Mouse (Mus musculus): ENCODE results near the gene Slc6a12. TPM values are rescaled to one million over a fixed set of nuclear protein-coding genes. Genes with fewer than 3 reads are reported as not detected.
"Not testable (repeated sequence)": the region's sequence is repeated elsewhere in the genome, so short reads cannot be mapped to it uniquely, and the experiment has no call there.

Slc6a12 gene
- polyA plus RNA-seq, 1 experiment = 6.5 TPM

GRCm38 (mm10) chr6:121363061-121363460, 20.2 kb downstream of the Slc6a12 start:
- H3K36me3 ChIP-seq (ENCODE audit: control insufficient read depth, insufficient read depth, low read length) = no peaks in the 10 kb centered on the region

GRCm38 (mm10) chr6:121363956-121364355, 21.1 kb downstream of the Slc6a12 start:
- no peak overlapping the region for H3K27ac ChIP-seq (ENCODE audit: insufficient read depth, low read depth, low read length)
- no peak for TF ChIP-seq POLR2A (IDR thresholded peaks at IDR 0.05; ENCODE audit: low read depth, low read length)
- TF ChIP-seq CTCF (conservative IDR thresholded peaks at IDR 0.05; ENCODE audit: insufficient read depth, insufficient read length, low read depth, low read length) = no peak
- H3K36me3 ChIP-seq (ENCODE audit: control insufficient read depth, insufficient read depth, low read length) = no peaks in the 10 kb centered on the region
- no peaks in the 10 kb centered on the region for H3K4me1 ChIP-seq (ENCODE audit: control insufficient read depth, insufficient read depth, low read length)
- 44% methylated on average over 4 of the region's 4 CpGs for WGBS
- no peaks in the 10 kb centered on the region for H3K27me3 ChIP-seq (replicated peaks; ENCODE audit: control insufficient read depth, insufficient read depth, low read length)
- no peak overlapping the region for H3K4me3 ChIP-seq (ENCODE audit: insufficient read depth, low read depth, low read length)
- DNase-seq = peak; percentile 85

More at GRCm38 (mm10) chr6:121363061-121363460, 20.2 kb downstream of the Slc6a12 start:
- no peak overlapping the region for H3K4me3 ChIP-seq (ENCODE audit: insufficient read depth, low read depth, low read length)
- H3K27ac ChIP-seq (ENCODE audit: insufficient read depth, low read depth, low read length) = no peak overlapping the region
- 70% methylated on average over 6 of the region's 6 CpGs for WGBS
- no peak for TF ChIP-seq POLR2A (IDR thresholded peaks at IDR 0.05; ENCODE audit: low read depth, low read length)
- TF ChIP-seq CTCF (conservative IDR thresholded peaks at IDR 0.05; ENCODE audit: insufficient read depth, insufficient read length, low read depth, low read length) = no peak
- no peaks in the 10 kb centered on the region for H3K4me1 ChIP-seq (ENCODE audit: control insufficient read depth, insufficient read depth, low read length)
- H3K27me3 ChIP-seq (replicated peaks; ENCODE audit: control insufficient read depth, insufficient read depth, low read length) = no peaks in the 10 kb centered on the region
- no peak for DNase-seq

GRCm38 (mm10) chr6:121366537-121366936, 23.7 kb downstream of the Slc6a12 start:
- not testable (repeated sequence) for H3K36me3 ChIP-seq (ENCODE audit: control insufficient read depth, insufficient read depth, low read length); H3K27me3 ChIP-seq (replicated peaks; ENCODE audit: control insufficient read depth, insufficient read depth, low read length); H3K27ac ChIP-seq (ENCODE audit: insufficient read depth, low read depth, low read length); H3K4me1 ChIP-seq (ENCODE audit: control insufficient read depth, insufficient read depth, low read length); H3K4me3 ChIP-seq (ENCODE audit: insufficient read depth, low read depth, low read length)
- peak; percentile 59 for TF ChIP-seq CTCF (conservative IDR thresholded peaks at IDR 0.05; ENCODE audit: insufficient read depth, insufficient read length, low read depth, low read length)
- 12% methylated on average over 2 of the region's 2 CpGs for WGBS
- DNase-seq = peak; percentile 28

GRCm38 (mm10) chr6:121367099-121367498, 24.2 kb downstream of the Slc6a12 start:
- H3K27ac ChIP-seq (ENCODE audit: insufficient read depth, low read depth, low read length) = no peak overlapping the region
- TF ChIP-seq POLR2A (IDR thresholded peaks at IDR 0.05; ENCODE audit: low read depth, low read length) (no peak), CTCF (conservative IDR thresholded peaks at IDR 0.05; ENCODE audit: insufficient read depth, insufficient read length, low read depth, low read length) (no peak)
- H3K4me3 ChIP-seq (ENCODE audit: insufficient read depth, low read depth, low read length) = no peak overlapping the region
- H3K4me1 ChIP-seq (ENCODE audit: control insufficient read depth, insufficient read depth, low read length) = peaks cover 2% of the 10 kb centered on the region; the same call in 1 of the 2 replicates
- H3K27me3 ChIP-seq (replicated peaks; ENCODE audit: control insufficient read depth, insufficient read depth, low read length) = no peaks in the 10 kb centered on the region
- H3K36me3 ChIP-seq (ENCODE audit: control insufficient read depth, insufficient read depth, low read length) = no peaks in the 10 kb centered on the region
- WGBS = 67% methylated on average over 3 of the region's 3 CpGs
- DNase-seq = no peak

GRCm38 (mm10) chr6:121371197-121371980, 28.5 kb downstream of the Slc6a12 start:
- Histone ChIP-seq H3K4me1 (ENCODE audit: control insufficient read depth, insufficient read depth, low read length) (peaks cover 2% of the 10 kb centered on the region; the same call in 1 of the 2 replicates), H3K4me3 (ENCODE audit: insufficient read depth, low read depth, low read length) (no peak overlapping the region), H3K27ac (ENCODE audit: insufficient read depth, low read depth, low read length) (no peak overlapping the region), H3K36me3 (ENCODE audit: control insufficient read depth, insufficient read depth, low read length) (no peaks in the 10 kb centered on the region), H3K27me3 (replicated peaks; ENCODE audit: control insufficient read depth, insufficient read depth, low read length) (no peaks in the 10 kb centered on the region)
- peak; percentile 84 for DNase-seq
- 34% methylated on average over 10 of the region's 10 CpGs for WGBS
- TF ChIP-seq POLR2A (IDR thresholded peaks at IDR 0.05; ENCODE audit: low read depth, low read length) (no peak), CTCF (conservative IDR thresholded peaks at IDR 0.05; ENCODE audit: insufficient read depth, insufficient read length, low read depth, low read length) (no peak)

GRCm38 (mm10) chr6:121376159-121376558, 33.3 kb downstream of the Slc6a12 start:
- no peak for DNase-seq
- no peak overlapping the region for H3K4me3 ChIP-seq (ENCODE audit: insufficient read depth, low read depth, low read length)
- no peaks in the 10 kb centered on the region for H3K4me1 ChIP-seq (ENCODE audit: control insufficient read depth, insufficient read depth, low read length)
- 72% methylated on average over 12 of the region's 12 CpGs for WGBS
- no peaks in the 10 kb centered on the region for H3K36me3 ChIP-seq (ENCODE audit: control insufficient read depth, insufficient read depth, low read length)
- TF ChIP-seq CTCF (conservative IDR thresholded peaks at IDR 0.05; ENCODE audit: insufficient read depth, insufficient read length, low read depth, low read length) (no peak), POLR2A (IDR thresholded peaks at IDR 0.05; ENCODE audit: low read depth, low read length) (no peak)
- H3K27ac ChIP-seq (ENCODE audit: insufficient read depth, low read depth, low read length) = no peak overlapping the region
- no peaks in the 10 kb centered on the region for H3K27me3 ChIP-seq (replicated peaks; ENCODE audit: control insufficient read depth, insufficient read depth, low read length)

GRCm38 (mm10) chr6:121378256-121378655, 35.4 kb downstream of the Slc6a12 start:
- Histone ChIP-seq H3K36me3 (ENCODE audit: control insufficient read depth, insufficient read depth, low read length) (no peaks in the 10 kb centered on the region), H3K4me3 (ENCODE audit: insufficient read depth, low read depth, low read length) (no peak overlapping the region), H3K4me1 (ENCODE audit: control insufficient read depth, insufficient read depth, low read length) (no peaks in the 10 kb centered on the region), H3K27ac (ENCODE audit: insufficient read depth, low read depth, low read length) (no peak overlapping the region), H3K27me3 (replicated peaks; ENCODE audit: control insufficient read depth, insufficient read depth, low read length) (no peaks in the 10 kb centered on the region)
- no peak for DNase-seq
- no peak for TF ChIP-seq CTCF (conservative IDR thresholded peaks at IDR 0.05; ENCODE audit: insufficient read depth, insufficient read length, low read depth, low read length)
- TF ChIP-seq POLR2A (IDR thresholded peaks at IDR 0.05; ENCODE audit: low read depth, low read length) = no peak
- 52% methylated on average over 4 of the region's 4 CpGs for WGBS
